15 mouse cellular contexts compared by ENCODE assay signal in genomic region chr2:163964606-163965560, GRCm38 (mm10). TPM values are rescaled to one million over a fixed set of nuclear protein-coding genes. Genes with fewer than 3 reads are reported as not detected.
A peak's percentile ranks its signal among the peaks of the same experiment; 100 is the strongest.
DNase-seq lines count a peak whose midpoint lies in the region; ATAC-seq lines count a peak whose summit lies in the region.
"Had no signal": no experiment of that assay in that cellular context is flagged by ENCODE, and none has a peak within 500 bp of the region (broad histone marks: within the 10 kb centered on the region; RNA-seq: fewer than 3 reads in every experiment).

No protein-coding gene starts in this region.

- H3K9ac ChIP-seq in embryonic facial prominence, embryonic 12.5 days: no peak overlapping the region
- no peak overlapping the region for H3K9ac ChIP-seq in lung, embryonic 15.5 days
- H3K9ac ChIP-seq: heart, embryonic 15.5 days; limb, embryonic 12.5 days; midbrain, embryonic 13.5 days had no signal

- peak; percentile 41; the same call in 1 of the 2 replicates for ATAC-seq in embryonic facial prominence, embryonic 12.5 days (ENCODE audit: insufficient number of reproducible peaks, insufficient read depth, low FRiP score, low TSS enrichment)
- peak; percentile 97 for ATAC-seq in cerebellum, adult (ENCODE audit: insufficient number of reproducible peaks, low FRiP score, low TSS enrichment)
- peak; percentile 86 for ATAC-seq in lung, embryonic 15.5 days (ENCODE audit: borderline replicate concordance, extremely low read depth, low FRiP score, low TSS enrichment)
- ATAC-seq: midbrain, embryonic 13.5 days had no signal

- no peaks in the 10 kb centered on the region for H3K36me3 ChIP-seq in embryonic facial prominence, embryonic 12.5 days
- no peaks in the 10 kb centered on the region for H3K36me3 ChIP-seq in embryonic facial prominence, embryonic 10.5 days (replicated peaks)
- H3K36me3 ChIP-seq in lung, embryonic 15.5 days: no peaks in the 10 kb centered on the region
- H3K36me3 ChIP-seq: heart, embryonic 15.5 days; limb, embryonic 12.5 days; midbrain, embryonic 13.5 days had no signal

- 68% methylated on average over 17 of the region's 19 CpGs for WGBS in embryonic facial prominence, embryonic 12.5 days
- WGBS in embryonic facial prominence, embryonic 10.5 days: 71% methylated on average over 19 of the region's 19 CpGs
- 48% methylated on average over 19 of the region's 19 CpGs for WGBS in lung, embryonic 15.5 days

- no peaks in the 10 kb centered on the region; the same call in 1 of the 2 replicates for H3K27me3 ChIP-seq in embryonic facial prominence, embryonic 12.5 days
- no peaks in the 10 kb centered on the region for H3K27me3 ChIP-seq in embryonic facial prominence, embryonic 10.5 days (replicated peaks; ENCODE audit: low read depth, poor library complexity, severe bottlenecking)
- no peaks in the 10 kb centered on the region for H3K27me3 ChIP-seq in lung, embryonic 15.5 days
- H3K27me3 ChIP-seq: midbrain, embryonic 13.5 days had no signal

- no peaks in the 10 kb centered on the region for H3K9me3 ChIP-seq in embryonic facial prominence, embryonic 12.5 days
- H3K9me3 ChIP-seq in embryonic facial prominence, embryonic 10.5 days: no peaks in the 10 kb centered on the region
- no peaks in the 10 kb centered on the region for H3K9me3 ChIP-seq in lung, embryonic 15.5 days
- H3K9me3 ChIP-seq: heart, embryonic 15.5 days; limb, embryonic 12.5 days; midbrain, embryonic 13.5 days had no signal

- no peak overlapping the region for H3K4me2 ChIP-seq in embryonic facial prominence, embryonic 12.5 days (replicated peaks)
- H3K4me2 ChIP-seq in lung, embryonic 15.5 days: no peak overlapping the region; the same call in 1 of the 2 replicates
- H3K4me2 ChIP-seq: heart, embryonic 15.5 days; limb, embryonic 12.5 days; midbrain, embryonic 13.5 days had no signal

- no peak for DNase-seq in embryonic facial prominence, embryonic 10.5 days (ENCODE audit: low spot score)
- peak; percentile 71 for DNase-seq in MN1 (ENCODE audit: low spot score)
- DNase-seq in gastrocnemius, postnatal 25 days: no peak
- DNase-seq in urinary bladder, adult 18-20 months (ENCODE audit: low spot score in 2 of 2): no peak
- DNase-seq in layer of hippocampus, adult 18-20 months (ENCODE audit: low spot score in 2 of 2): no peak
- DNase-seq: B cell, adult 2 months; kidney, adult 18-20 months; thymus, adult 18-20 months had no signal

- H3K4me3 ChIP-seq in embryonic facial prominence, embryonic 12.5 days: no peak overlapping the region
- H3K4me3 ChIP-seq in embryonic facial prominence, embryonic 10.5 days: no peak overlapping the region
- no peak overlapping the region for H3K4me3 ChIP-seq in lung, embryonic 15.5 days
- H3K4me3 ChIP-seq: heart, embryonic 15.5 days; limb, embryonic 12.5 days; midbrain, embryonic 13.5 days had no signal

- H3K4me1 ChIP-seq in embryonic facial prominence, embryonic 12.5 days: no peaks in the 10 kb centered on the region
- H3K4me1 ChIP-seq in embryonic facial prominence, embryonic 10.5 days: peaks cover 9% of the 10 kb centered on the region; the same call in 1 of the 2 replicates
- H3K4me1 ChIP-seq in lung, embryonic 15.5 days: peaks cover 13% of the 10 kb centered on the region
- H3K4me1 ChIP-seq: heart, embryonic 15.5 days; limb, embryonic 12.5 days; midbrain, embryonic 13.5 days had no signal

- H3K27ac ChIP-seq in embryonic facial prominence, embryonic 12.5 days: no peak overlapping the region
- H3K27ac ChIP-seq in embryonic facial prominence, embryonic 10.5 days (replicated peaks): no peak overlapping the region
- peak overlapping the region; percentile 39 for H3K27ac ChIP-seq in lung, embryonic 15.5 days
- H3K27ac ChIP-seq: heart, embryonic 15.5 days; limb, embryonic 12.5 days; midbrain, embryonic 13.5 days had no signal

RNA-seq across cellular contexts. Expression of gene Ywhab, which starts 29.9 kb away (rescaled TPM):
- 327 and 340 TPM in 2 replicates for polyA plus RNA-seq in embryonic facial prominence, embryonic 12.5 days (2016; fragmentation: Nextera tagmentation; extraction: Ambion mirVana)
- 326 and 327 TPM in 2 replicates for polyA plus RNA-seq in embryonic facial prominence, embryonic 10.5 days (2016; fragmentation: Nextera tagmentation; extraction: Ambion mirVana)
- 329 and 333 TPM in 2 replicates for polyA plus RNA-seq in lung, embryonic 15.5 days (2015; fragmentation: Nextera tagmentation; extraction: Ambion mirVana)
- total RNA-seq in gastrocnemius, postnatal 25 days (2021): 10 to 100 TPM; 39.6 to 54.5 TPM
- total RNA-seq in layer of hippocampus, adult 18-20 months (2021): 100 to 1,000 TPM; 508 to 533 TPM

RNA-seq across cellular contexts. Expression of gene Rims4, which starts 46.4 kb away (rescaled TPM):
- polyA plus RNA-seq in embryonic facial prominence, embryonic 12.5 days (2016; fragmentation: Nextera tagmentation; extraction: Ambion mirVana): 0.73 and 0.87 TPM in 2 replicates
- polyA plus RNA-seq in embryonic facial prominence, embryonic 10.5 days (2016; fragmentation: Nextera tagmentation; extraction: Ambion mirVana): 0.31 and 0.65 TPM in 2 replicates
- polyA plus RNA-seq in lung, embryonic 15.5 days (2015; fragmentation: Nextera tagmentation; extraction: Ambion mirVana): 0.11 and 0.19 TPM in 2 replicates
- 1 to 10 TPM in 1 of 2 experiments, under 1 TPM in 1; 0.86 to 2.0 TPM for total RNA-seq in gastrocnemius, postnatal 25 days (2021)
- total RNA-seq in layer of hippocampus, adult 18-20 months (2021): 10 to 100 TPM; 38.4 to 45.6 TPM
- total RNA-seq: common myeloid progenitor, adult 5-6 weeks had no signal

Comparison
In these comparisons a context has a peak if more than half of its experiments do, and no peak if none do; other contexts are left out.
1. ATAC-seq: peak in every context shown above with its lines; median percentile 97 in cerebellum, adult; 86 in lung, embryonic 15.5 days; 41 in embryonic facial prominence, embryonic 12.5 days.